Mouse (Mus musculus) spleen, embryonic (tissue): ENCODE results near the gene Cpped1.

Experiments used
- CTCF ChIA-PET: fragments of 350-600 bp; sonication (Branson Sonifier 250); formaldehyde crosslinking; loops from one replicate; lab custom pipeline; 2022; lab: Charles Lee

The Cpped1 gene

DNA sequence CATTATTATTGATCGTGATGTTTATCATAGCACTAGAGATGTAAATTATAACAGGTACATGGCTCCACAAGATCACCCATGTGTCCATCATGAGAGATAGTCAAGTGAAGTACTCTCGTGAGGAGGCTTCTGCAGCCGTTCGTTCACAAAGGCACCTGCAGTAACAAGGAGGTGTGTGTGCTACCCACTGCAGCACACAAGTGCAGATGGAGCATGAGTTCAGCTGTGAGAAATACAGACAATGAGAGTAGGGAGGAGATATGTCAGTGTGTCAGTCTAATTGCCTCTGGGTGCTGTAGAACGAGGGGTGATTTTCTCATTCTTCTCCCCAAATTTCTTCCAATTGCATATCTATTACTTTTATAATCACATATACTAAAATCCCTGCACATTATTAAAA, 63.9 kb downstream of the Cpped1 start:
- CTCF ChIA-PET: no interaction called here

DNA sequence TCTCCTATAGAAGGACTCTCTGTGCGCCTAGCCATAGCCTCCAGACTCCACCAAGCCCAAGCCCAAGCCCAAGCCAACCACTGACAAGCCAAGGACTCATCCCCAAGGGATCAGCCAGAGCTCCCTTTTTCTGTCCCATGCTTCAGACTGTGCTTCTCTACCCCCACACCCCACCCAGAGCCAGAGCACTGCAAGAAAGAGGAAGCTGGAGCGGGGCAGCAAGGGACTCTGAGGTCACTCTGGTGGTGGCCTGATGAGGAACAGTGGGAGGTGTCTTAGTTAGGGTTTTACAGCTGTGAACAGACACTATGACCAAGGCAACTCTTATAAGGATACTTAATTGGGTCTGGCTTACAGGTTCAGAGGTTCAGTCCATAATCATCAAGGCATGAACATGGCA, 65.8 kb downstream of the Cpped1 start:
- CTCF ChIA-PET: no interaction called here

DNA sequence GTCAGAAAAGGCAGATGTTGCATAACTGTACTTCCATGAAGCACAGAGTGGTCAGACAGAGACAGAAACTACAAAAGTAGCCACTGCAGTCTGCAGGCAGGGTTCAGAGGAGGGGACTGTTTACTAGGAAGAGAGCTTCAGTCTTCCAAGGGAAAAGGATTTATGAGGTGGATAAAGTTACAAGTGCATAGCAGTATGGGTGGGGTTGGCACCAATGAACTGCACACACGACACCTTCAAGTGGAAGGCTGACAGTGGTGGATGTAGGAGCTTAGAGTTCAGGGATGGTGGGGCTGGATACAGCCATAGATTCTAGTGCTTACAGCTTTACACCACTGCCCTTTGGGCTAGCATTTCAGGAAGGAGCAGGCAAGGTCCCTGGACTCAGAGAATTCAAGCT, 75.8 kb downstream of the Cpped1 start:
- CTCF ChIA-PET: no interaction called here

DNA sequence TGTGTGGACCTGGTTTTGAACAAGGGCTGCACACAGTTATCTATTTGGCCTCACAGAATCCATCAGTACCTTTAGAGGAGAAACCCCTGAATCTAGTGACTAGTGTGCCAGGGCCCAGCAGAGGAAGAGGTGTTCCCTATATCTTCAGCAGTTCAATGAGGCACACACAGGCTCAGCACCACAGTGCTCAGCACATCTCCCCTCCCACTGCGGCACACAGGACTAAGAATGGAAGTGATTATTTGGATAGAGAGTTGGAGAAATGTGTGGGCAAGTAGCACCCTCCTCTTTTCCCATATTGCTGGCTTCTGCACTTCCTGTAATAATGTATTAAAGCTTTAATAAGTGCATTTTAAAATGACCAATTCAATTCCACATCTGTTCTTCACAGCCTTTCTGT, 80.4 kb downstream of the Cpped1 start:
- CTCF ChIA-PET: no interaction called here

DNA sequence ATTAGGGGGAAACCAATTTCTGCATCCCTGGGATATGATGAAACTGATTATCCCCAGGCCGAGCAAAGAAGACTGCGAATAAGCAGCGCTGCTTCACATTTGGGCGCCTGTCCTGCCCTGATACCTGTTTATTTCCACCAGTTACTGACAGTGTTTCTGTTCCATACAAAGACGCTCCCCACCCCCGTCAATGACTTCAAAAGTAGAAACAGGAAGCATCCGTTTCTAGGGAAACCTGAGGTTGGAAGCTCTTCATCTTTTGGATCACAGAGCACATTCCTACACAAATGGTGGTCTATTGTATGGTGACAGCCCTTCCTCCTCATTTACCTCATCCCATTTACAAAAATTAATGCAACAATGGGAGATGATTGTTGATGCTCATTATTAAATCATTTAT, 84.4 kb downstream of the Cpped1 start:
- CTCF ChIA-PET: no interaction called here

DNA sequence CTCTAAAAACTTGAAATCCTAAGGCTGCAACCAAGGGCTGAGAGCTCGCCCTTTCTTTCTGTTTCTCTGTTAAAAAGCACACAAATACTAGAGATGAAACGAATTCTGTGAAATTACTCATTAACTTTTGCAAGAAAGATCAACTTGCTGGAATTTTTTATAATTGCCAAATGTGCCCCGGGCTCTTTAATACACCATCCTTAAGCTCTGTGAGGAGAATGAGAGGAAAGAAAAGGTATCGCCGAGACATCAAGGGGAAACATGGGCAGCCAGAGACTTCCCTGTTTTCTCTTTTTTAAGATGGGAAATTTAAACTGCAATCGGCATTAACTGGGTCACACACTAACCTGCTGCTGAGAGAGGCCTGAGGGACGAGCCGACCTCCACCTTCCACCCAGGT, 84.9 kb downstream of the Cpped1 start:
- CTCF ChIA-PET: no interaction called here

DNA sequence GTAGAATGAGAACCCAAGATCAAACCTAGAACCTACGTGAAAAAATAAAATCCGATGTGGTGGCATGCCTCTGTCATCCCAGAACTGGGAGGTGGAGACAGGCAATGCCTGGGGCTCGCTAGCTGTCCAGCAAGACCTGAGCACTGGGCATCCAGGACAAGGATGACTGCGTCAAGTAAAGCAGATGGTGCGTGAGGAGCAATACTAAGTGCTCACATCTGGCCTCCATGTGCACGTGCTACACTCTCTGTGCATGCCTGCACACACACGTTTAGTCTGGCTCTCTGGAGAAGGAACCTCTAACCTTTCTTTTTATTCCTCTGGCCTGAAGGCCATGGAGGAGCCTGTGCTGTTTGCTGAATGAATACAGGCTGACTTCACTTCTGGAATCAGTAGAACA, 88.5 kb downstream of the Cpped1 start:
- CTCF ChIA-PET: no interaction called here

DNA sequence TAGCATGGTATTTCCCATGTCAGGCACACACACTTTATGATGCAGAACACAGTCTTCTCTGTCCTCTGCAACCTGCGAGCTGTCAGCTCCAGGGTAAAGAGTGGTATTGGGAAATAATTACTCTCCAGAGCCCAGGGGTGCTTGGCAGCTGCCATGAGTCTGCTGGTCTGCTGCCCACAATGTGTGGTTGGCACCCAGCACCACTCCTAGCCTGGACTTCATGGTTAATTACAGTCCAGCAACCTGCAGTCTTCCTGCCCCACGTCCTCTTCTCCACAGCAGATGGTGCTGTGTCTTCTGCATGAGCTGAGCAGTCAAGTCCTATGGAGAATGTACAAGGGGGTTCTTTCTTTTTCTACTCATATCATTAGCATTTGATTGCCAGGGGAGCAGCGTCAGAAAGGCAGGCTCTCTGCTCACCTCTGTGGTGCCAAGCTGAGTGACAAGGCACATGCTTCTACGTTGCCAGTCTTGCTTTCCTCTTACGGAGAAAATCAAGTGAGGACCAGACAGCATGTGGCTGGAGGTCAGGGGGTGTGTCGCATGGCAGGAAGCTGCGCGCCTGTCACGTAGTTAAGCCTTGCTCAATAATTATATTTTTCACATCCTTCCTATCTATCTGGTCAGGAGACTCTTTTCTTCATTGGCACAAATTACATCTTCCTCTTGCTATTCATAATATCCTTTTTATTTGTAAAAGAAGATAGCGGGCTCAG, 94.2 kb downstream of the Cpped1 start:
- CTCF ChIA-PET: no interaction called here

DNA sequence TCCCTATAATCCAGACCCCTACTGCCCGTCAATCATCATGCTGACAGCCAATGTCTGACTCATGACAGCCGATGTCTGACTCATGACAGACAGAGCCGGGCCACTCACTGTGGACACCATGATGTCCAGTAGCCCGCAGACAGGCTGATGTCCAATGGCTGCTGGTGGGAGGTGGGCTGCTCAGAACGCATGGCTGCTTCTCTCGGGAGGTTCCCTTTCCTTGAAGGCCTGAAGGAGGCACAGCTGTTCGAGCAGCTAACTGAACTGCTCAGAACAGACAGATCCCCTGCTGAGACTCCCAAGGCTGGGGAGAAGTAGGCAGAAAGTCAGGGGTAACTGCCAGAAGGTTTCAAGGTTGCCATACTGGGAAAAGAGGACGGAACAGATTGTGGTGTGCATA, 97.1 kb downstream of the Cpped1 start:
- CTCF ChIA-PET: no interaction called here

DNA sequence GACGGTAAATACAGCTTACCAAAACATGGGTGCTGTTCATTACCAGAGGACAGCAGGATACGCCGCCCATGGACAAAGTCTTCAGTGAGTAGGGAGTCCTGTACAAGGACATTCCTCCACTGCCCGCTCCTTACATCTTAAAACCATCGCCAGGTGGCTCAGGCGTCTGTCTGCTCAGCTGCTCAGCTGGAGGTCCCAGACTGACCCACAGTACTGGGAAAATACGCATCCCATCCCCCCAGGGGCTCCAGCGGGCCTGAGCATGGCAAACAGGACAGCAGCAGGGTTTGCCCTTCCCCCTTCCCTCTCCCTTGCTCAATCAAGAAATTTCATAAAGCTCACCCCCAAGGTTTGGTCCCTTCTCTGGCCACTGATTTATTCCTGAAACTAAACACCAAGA, 99.6 kb downstream of the Cpped1 start:
- CTCF ChIA-PET: no interaction called here

DNA sequence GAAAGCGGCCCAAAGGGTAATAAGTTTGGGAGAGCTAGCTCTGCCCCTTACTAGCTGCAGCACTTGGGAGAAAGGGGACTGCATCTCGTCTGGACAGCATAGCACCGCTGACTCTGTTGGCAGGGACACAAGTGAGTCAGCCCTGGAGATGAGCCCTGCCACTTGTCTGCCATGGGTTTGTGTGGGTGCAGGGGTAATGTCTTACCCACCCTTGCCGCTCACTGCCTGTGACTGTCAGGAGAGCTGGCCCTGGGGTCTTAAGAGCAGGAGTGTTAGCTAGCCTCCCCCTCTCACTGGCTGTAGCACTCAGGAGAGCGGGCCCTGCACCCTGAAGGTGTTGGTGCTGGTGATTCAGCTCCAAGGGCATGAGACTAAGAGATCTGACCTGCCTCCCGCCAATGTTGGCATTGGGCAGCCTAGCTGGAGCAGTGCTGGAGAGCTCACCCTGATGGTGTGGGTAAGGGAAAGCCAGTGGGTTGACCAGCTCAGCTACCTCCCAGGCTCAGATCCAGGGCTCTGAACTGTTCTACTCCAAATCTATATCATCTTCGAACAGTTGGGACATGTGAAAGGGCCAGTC, 107.2 kb downstream of the Cpped1 start:
- CTCF ChIA-PET: interaction anchor here (0.5 kb wide), 1 partner anchor 884 kb away, joined by 4 read pairs; no protein-coding TSS in a partner anchor

DNA sequence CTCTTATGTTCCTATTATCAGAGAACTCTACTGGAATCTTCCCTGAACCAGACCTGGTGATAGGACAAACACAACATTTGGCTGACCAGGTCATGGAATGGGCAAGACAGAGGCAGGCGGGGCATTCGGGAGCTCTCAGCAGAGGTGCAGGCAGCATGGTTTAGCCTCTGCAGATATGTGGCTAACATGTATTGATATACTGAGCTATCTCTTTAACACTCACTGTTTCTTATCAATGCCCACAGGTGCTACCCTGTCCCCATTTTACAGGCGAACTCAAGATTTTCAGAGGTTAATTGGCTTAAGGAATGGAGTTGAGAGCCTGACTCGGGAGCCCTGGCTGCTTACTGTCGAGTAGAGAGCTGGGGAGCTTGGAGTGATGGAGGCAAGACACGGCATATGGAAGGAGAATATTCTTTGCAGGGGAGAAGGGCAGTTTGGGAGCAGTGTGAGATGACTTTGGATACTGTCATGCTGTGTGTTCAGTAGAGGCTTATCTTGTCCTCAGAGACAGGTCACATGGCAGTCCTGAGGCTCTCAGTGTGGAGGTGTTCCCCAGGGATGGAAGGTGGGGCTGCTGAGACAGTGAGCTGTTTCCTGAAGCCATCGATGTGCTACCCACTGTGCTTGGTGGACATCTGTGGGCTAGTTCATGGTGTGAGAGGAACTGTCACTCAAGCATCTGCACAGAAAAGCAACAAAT, 113.3 kb downstream of the Cpped1 start:
- CTCF ChIA-PET: no interaction called here

DNA sequence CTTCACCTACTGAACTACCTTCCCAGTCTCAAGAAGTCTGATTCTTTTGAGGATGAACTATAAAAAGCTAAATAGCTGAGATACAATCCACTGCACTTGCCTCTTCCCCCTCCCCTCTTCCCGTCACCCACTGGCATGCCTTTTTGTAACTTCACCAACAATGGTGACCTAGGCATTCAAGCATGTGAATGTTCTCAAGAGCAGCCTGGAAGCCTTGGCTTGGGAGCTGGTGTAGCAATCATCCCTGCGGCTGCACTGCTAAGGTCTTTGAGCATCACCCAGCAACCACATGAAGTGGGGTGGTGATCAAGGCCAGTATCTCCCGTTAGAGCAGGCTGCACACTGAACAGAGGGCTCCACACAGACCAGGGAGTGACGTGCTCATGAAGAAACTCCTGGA, 114.6 kb downstream of the Cpped1 start:
- CTCF ChIA-PET: no interaction called here

DNA sequence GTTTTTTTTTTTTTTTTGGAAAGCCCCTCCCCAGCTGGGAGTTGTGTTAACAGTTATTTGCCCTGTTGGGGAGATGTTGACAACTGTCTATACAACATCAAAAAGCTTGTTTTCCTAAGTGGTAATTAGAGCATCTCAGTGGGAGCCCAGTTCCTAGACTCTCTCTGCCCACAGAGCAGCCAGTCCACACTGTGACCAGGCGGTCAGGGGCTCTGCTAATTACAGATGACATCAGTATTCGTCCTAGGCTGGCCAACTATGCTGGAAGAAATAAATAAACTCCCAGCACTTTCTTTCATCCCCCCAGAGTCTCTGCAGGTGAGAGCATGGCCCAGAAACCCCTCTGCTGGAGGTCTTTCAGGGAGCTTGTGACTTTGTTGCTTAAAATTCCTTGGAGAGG, 115.9 kb downstream of the Cpped1 start:
- CTCF ChIA-PET: no interaction called here

DNA sequence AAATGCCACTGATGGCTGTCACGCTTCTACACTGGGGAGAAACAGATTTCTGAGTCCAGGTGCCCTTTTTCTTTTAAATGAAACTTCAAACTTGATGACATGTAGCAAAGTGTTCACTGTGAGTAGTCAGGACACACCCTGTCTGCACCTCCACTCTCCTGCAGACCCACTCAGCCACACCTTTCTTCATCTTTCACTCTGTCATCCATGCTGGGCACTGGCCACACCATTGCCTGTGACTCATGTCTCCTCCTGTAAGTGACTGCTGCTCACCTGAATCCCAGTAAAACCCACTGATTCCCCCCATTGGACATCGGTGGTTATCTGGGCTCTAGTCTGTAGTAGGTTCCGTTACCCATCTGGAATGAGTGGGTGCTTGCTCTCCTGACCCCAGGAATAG, 118.8 kb downstream of the Cpped1 start:
- CTCF ChIA-PET: no interaction called here

DNA sequence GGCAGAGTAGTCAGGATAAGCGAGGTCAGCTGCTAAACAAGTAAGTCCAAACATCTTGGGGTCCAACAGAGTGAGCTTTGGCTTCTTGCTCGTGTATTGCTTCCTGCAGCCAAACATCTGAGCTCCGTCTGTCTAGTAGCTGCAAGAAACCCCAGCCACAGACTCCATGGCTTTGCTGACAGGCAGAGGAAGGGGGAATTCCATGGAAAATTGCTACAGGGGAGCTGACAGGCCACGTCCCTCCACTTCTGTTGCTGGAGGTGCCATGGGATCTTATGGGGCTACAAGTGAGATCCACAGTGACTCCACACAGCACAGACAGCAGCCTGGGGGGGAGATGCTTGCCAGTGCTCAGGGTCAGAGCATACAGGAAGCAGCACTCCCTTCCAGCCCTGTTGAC, 123.4 kb downstream of the Cpped1 start:
- CTCF ChIA-PET: interaction anchor here (0.7 kb wide), 1 partner anchor 1100 kb away, joined by 3 read pairs; no protein-coding TSS in a partner anchor

DNA sequence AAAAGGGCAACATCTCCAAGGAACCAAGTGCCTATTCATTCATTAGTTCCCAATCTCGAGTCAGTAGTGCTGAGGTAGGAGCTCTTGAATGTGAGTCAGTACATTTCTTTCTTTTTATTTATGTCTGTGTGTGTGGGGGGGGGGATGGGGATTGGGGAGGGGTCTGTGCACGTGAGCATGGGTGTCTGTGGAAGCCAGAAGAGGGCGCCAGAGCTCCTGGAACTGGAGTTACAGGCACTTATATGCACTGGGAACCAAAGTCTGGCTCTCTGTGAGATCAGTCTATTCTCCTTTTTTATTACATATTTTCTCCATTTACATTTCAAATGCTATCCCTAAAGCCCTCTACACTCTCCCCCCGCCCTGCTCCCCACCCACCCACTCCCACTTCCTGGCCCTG, 124.9 kb downstream of the Cpped1 start:
- CTCF ChIA-PET: no interaction called here

DNA sequence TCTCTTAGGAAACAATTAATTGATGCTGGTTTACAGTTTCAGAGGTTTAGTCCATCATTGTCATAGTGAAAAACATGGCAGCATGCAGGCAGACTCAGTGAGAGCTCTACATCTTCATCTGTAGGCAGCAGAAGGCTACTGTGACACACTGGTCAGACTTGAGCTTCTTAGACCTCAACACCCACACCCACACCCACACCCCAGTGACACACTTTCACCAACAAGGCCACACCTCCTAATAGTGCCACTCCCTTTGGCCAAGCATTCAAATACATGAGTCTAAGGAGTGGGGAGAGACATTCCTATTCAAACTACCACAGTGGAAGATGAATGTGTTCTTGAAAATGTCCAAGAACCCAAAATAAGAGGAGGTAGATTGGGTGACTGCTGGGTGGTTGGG, 125.9 kb downstream of the Cpped1 start:
- CTCF ChIA-PET: no interaction called here

DNA sequence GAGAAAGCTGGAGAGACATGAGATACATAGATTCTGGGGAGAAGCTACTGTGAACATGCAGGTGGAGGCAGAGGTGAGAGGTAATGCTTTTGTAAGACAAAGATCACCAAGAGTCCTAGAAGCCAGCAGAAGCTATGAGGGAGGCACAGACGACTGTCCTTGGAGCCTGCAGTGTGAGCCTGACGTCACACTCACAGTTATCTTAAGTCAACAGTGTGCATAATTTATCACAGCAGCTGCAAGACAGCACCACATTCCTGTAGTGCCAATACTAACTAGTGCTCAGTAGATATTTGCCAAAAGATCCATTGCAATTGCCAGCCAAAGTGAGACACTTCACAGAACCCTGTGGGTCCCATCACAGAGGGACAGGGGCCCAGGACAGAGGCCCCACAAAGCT, 127.2 kb downstream of the Cpped1 start:
- CTCF ChIA-PET: no interaction called here

DNA sequence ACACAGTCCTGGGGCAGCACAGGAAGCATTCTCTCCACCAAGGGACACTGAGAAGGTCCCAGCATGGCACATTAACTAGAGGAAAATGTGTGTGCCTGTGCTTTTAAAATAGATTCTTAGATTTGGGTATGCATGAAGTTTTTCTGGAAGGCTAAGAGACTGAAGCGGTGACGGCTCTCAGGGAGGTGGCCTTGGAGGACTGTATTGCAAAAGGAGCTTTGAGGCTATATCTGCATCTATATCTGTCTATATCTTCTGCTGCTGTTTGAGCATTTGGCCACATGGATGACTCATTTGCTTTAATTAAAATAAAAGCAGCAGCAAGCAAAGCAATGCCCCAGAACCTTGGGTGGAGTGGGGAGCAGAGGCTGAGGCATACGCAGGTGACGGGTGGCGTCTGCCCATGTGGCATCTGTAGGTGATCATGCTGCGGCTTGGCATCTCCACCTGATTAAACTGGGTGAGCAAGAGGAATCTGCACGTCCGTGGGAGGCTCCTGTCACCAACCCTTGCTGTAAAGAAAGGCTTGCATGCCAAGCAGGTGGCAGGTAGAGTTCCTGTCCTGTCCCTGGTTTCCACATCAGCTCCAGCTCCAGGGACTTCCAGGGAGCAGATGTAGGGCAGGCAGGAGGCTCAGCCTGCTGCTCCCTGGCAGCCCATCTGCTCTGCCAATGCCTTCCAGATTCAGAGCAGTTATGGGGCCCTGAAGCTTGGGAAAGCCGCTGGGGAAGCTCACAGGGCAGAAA, 130.4 kb downstream of the Cpped1 start:
- CTCF ChIA-PET: no interaction called here

DNA sequence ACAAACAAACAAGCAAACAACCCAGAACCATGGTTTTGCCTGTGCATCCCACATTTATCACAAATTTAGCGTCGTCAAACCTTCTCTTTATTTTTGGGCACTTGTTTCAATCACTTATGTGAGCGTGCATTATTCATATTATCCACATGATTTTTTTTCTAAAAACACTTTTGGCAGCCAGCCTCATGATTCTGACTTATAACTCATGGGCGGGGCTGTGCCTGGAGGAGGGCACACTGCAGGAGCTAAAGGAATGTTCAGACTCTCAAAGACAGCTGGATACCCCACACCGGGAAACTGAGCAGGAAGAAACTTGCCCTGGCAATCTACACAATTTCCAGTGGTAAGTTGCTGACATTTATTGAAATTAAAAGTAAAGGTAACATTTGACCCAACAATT, 131.1 kb downstream of the Cpped1 start:
- CTCF ChIA-PET: no interaction called here

DNA sequence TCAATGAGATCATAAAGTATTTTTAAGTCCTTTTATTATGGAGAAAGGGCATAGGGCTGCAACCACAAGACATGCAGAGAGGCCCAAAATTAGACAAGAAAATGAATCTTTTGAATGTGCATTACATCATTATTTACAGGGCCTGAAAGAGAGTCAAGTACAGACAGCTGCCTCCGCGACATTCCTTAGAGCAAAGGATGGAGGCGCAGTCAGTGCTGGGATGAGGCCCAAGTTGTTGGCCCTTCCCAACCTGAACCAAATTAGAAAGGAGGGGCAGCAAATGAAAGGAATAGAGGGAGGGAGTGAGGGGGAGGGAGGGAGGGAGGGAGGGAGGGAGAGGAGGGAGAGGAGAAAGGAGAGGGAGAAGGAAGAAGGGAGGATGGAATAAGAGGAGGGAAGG, 132.7 kb downstream of the Cpped1 start:
- CTCF ChIA-PET: no interaction called here
